Mouse (Mus musculus): ENCODE measurements around the gene Gm17631.
"Not testable (repeated sequence)": the region's sequence is repeated elsewhere in the genome, so short reads cannot be mapped to it uniquely, and the experiment has no call there.

Gm17631 gene

GRCm38 (mm10) chr6:129862349-129862748, at the start of gene Gm17631:
Gene Gm17631, plus strand, starts transcription at chr6:129862649.
- not testable (repeated sequence) for DNase-seq (ENCODE audit: low spot score)

GRCm38 (mm10) chr6:129817731-129818130, 44.7 kb upstream of the Gm17631 start:
- DNase-seq (ENCODE audit: low spot score) = no peak

- DNase-seq (ENCODE audit: low spot score) = no peak
Observed at GRCm38 (mm10) chr6:129824004-129824403, 38.4 kb upstream of the Gm17631 start.

- peak; percentile 51 for DNase-seq (ENCODE audit: low spot score)
Observed at GRCm38 (mm10) chr6:129825559-129825958, 36.9 kb upstream of the Gm17631 start.

GRCm38 (mm10) chr6:129876549-129876948, 14.1 kb downstream of the Gm17631 start, which contains the start of gene Klra17:
Gene Klra17, minus strand, starts transcription at chr6:129876672.
- DNase-seq (ENCODE audit: low spot score) = no peak

GRCm38 (mm10) chr6:129882525-129882924, 20.1 kb downstream of the Gm17631 start:
- DNase-seq (ENCODE audit: low spot score) = no peak

Measured in adipocyte (in vitro differentiated cells).